Comparison of ENCODE assay signal across 4 mouse cellular contexts in genomic region chr11:118774777-118775176, GRCm38 (mm10).
DNase-seq lines count a peak whose midpoint lies in the region; TF ChIP-seq lines count a peak whose summit lies in the region.
"Not testable (repeated sequence)": the region's sequence is repeated elsewhere in the genome, so short reads cannot be mapped to it uniquely, and the experiment has no call there.

No protein-coding gene starts in this region.

- WGBS in olfactory bulb, adult 2 months: 69% methylated on average over 2 of the region's 2 CpGs

- DNase-seq in layer of hippocampus, adult 2 months (ENCODE audit: low spot score in 2 of 2); left cerebral cortex, adult 2 months (ENCODE audit: extremely low spot score in 1 of 2, low spot score in 2 of 2): not testable (repeated sequence)
- peak; percentile 5 for DNase-seq in thymus, postnatal 14 days

- TF ChIP-seq POLR2A in olfactory bulb, adult 2 months (IDR thresholded peaks at IDR 0.05; ENCODE audit: insufficient read depth, low read depth, low read length): not testable (repeated sequence)

- H3K4me1 ChIP-seq in olfactory bulb, adult 2 months (ENCODE audit: control insufficient read depth, insufficient read depth, low read length): peaks cover 76% of the 10 kb centered on the region

- intact Hi-C loops in left cerebral cortex, adult 2 months (cut with DNase I): not testable (repeated sequence)

- not testable (repeated sequence) for TF ChIP-seq CTCF in layer of hippocampus, adult 2 months (conservative IDR thresholded peaks at IDR 0.05); left cerebral cortex, adult 2 months (IDR thresholded peaks at IDR 0.05); olfactory bulb, adult 2 months (IDR thresholded peaks at IDR 0.05; ENCODE audit: insufficient read depth, low read depth, low read length)

- H3K27ac ChIP-seq in layer of hippocampus, adult 2 months: peak overlapping the region; percentile 72
- H3K27ac ChIP-seq in left cerebral cortex, adult 2 months: peak overlapping the region; percentile 71
- H3K27ac ChIP-seq in olfactory bulb, adult 2 months (ENCODE audit: insufficient read depth, low read depth, low read length): peak overlapping the region; percentile 47; the same call in 1 of the 2 replicates

- not testable (repeated sequence) for H3K4me3 ChIP-seq in layer of hippocampus, adult 2 months; left cerebral cortex, adult 2 months; olfactory bulb, adult 2 months (ENCODE audit: insufficient read depth, low read depth, low read length)
